Mouse (Mus musculus): ENCODE measurements around the gene Olfr1410.
A peak's percentile ranks its signal among the peaks of the same experiment; 100 is the strongest.

The Olfr1410 gene

DNA sequence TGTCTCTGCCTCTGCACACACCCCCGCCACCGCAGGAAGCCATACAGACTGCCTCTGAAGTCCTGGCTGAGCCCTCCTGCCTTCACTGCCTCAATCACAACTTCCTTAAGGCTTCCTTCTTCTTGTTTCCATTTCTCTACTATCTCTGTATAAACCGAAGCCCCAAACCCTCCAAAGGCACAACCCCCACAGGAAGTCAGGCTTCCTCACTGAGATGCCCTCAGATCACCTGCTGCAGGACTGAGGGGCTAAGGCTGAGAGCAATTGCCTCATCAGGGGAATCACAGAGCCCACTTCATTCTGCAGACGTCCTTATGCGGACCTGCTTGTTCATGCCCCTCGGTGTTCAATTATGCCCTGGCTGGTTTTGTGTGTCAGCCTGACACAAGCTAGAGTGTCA is 34.8 kb downstream of the Olfr1410 start:
- no peak for DNase-seq (ENCODE audit: low spot score in 2 of 2)

DNA sequence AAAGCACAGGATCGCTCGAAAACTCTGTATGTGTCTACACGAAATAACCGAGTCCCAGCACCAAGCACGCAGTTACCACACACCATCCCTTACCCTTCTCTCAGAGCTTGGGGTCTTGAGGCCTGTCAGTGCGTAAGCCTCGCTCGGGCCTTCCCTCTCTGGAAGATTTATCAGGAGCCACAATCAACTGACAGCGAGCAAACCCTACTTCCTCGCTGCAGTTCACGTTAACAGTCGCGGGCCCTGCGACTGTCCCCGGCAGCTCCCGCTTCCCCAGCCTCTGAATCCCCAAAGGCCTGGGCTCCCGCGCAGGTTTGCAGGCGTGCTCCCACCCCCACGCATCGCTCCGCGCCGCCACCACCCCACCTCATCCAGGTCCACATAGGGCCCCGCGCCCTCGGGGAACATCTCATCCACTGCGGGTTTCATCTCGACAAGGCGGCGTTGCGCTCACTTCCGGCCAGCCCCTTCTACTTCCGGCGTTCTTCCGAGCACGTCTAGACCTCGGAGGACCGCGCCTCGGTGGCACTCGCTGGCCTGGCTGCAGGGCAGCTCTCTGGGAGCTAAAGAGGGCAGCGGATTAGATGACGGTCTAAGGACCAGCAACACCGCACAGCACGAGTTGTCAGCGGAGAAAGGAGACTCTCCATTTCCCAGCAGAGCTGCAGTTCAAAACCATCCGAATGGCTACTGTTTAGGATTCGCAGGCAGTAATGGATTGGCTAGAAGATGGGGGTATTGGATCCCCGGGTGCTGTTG is 36.1 kb downstream of the Olfr1410 start, which contains the start of gene Cops9:
Gene Cops9 (minus strand): TSS at position 472 of the 759 bp plus-strand sequence.
- peak; percentile 83 to 84 for DNase-seq (ENCODE audit: low spot score in 2 of 2)

DNA sequence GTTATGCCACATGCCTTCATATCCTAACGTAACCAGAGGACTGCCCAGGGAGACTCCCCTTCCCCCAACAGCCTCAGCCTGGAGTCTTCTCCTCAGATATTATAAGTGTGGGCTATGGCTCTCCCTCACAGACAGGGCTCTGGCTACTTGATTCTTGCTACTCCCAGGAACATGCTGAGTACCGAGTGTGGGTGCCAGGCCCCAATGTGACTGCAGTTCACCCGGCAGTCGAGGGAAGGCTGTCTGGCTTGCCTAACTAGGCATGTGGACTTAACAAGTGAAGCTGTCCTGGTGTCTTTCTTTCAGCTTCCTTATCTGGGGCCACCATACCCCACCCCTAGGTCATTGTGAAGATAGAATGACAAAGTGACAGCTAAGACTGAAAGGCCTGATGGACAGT is 38.1 kb downstream of the Olfr1410 start:
- no peak for DNase-seq (ENCODE audit: low spot score in 2 of 2)

DNA sequence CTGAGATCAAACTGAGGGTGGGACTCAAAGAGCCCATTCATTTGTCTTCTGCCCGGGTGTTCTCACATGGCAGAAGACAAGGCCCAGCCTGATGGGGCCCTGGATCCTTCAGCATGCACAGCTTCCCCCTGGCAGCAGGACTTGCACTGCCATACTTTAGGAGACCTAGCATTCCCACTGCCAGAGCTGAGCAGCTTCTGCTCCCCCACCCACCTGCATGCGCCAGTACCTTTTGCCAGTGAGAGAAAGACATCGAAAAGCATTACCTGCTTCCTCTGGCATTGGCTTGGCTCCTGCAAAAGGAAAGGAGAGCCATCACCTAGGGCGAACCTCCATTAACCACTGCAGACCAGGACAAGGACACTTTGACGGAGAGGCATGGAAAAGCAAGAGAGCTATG is 39.3 kb downstream of the Olfr1410 start:
- DNase-seq (ENCODE audit: low spot score in 2 of 2): no peak

DNA sequence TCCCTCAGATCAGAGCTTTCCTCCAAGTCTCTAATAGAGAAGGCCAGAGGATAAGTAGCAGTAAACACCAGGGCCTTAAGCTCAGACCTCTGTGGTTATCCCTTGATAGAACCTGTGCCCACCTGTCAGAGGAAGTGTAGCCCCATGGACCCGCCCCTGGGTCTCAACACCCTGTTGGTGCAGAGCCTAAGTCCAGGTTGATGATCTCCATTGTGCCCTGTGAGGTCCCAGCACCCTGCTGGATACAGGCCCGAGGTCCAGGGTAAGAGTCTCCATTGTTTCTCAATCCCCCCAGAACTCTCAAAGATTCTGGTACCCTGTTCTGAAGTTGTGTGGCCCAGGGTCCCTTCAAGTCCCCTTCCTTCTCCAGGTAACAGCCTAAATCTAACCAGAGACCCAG is 40.5 kb downstream of the Olfr1410 start:
- DNase-seq (ENCODE audit: low spot score in 2 of 2): no peak

DNA sequence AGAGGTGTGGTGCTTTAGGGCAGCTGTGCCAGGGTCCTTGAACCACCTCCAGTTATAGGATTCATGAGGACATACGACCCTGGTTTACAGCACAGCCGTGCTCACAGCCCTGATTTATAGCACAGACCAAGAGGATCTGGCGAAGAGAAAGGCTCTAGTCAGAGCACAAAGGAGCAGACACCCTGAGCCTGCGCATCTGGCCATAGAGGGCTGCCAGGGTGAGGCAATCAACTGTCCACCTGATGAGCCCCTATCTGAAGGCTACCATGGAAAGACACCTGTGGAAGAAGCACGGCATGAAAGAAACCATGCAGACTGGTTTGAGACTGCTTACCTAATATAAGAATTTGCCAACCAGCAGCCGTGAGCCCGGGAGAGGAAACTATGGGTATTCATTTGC is 41.0 kb downstream of the Olfr1410 start:
- DNase-seq (ENCODE audit: low spot score in 2 of 2): no peak

DNA sequence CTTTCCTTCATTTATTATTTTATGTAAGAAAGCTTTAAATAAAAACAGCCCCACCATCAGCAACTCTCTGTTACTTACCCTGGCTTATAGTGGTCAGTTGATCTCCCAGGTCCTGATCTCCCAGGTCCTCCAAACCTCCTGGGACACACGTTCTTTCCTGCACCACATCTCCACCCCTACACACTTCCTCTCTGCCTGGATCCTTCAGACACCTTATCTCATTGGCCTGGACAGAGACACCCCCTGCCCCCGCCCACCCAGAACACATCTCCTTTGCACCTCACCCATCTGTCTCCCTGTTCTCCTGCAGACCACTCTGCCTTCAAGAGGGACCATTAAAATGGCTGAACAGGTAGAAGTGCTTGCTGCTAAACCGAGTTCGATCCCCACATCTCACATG is 41.4 kb downstream of the Olfr1410 start:
- DNase-seq (ENCODE audit: low spot score in 2 of 2): no peak

DNA sequence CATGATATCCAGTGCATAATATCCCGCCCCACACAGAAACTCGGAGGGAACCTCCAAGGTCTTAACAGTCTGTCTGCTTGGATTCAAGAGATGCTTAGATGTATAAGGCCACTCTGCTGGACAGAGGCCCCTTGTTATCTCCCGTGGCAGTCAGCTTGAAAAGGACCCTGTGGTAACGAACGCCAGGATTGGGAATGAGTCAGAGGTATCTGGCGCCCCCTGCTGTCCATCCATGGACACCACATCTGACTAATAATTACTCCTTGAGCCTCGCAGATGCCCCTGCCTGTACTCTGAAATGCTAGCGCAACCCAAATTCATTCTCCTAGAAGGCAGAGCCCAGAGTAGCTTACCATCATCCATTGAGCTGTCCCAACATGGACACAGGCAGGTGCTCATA is 42.2 kb downstream of the Olfr1410 start:
- DNase-seq (ENCODE audit: low spot score in 2 of 2): peak in 1 of 2 experiments; percentile 35

DNA sequence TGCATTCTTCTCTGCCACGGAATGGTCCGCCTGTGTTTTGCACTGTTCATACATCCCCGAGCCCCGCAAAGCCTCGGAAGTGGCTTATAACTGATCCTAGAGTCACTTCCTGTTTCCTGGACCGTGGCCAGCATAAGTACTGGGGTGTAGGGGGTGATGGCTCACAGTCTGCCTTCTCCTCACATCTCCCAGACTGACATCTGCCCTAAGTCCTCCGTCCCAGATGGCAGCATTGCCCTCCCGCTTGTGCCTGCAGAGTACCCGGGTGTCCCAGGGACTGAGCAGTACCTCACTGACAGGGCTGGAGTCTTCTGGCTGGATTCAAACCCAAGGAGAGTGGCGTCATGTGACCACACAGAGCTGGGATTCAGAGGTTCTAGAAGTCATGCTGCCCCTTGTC is 42.6 kb downstream of the Olfr1410 start:
- DNase-seq (ENCODE audit: low spot score in 2 of 2): no peak

DNA sequence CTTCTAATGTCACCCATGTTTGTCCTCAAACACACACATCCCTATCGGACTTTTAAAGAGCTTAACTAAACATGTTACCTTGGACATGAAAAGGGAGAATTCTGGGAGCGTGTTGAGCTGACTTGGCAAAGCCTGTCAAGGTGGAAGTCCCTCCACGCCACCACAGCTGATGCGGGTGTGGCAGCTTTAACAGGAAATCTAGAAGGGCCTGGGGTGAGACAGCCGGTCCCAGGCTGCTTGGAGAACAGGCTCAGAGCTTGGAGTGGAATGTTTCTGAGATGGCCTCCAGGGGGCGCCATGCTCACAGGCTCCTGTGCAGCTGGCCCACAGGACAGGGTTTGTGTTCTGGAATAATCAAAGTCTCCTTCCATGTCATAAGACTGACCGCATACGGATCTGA is 43.1 kb downstream of the Olfr1410 start, which contains the start of gene Otos:
Gene Otos (minus strand): TSS at position 169 of the 400 bp plus-strand sequence.
- peak; percentile 31 to 38 for DNase-seq (ENCODE audit: low spot score in 2 of 2)

DNA sequence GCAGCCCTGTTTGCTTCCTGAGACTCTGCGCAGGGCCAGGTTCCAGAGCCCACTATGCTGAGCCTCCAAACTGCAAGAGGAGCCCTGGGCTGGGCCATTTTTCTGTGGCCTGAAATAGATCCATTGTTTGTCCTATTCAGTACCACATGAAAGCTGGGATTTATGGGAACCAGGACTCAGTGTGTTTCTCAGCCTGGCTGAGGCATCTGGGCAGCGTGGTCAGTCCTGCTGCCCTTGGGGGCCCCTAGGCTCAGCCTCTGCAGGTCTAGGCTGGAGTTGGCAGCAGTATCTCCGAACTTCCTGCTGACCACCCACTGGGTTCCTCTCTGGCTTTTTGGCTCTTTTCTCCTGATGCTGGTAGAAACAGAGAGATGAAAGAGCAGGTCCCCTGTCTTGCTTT is 45.9 kb downstream of the Olfr1410 start:
- no peak for DNase-seq (ENCODE audit: low spot score in 2 of 2)

DNA sequence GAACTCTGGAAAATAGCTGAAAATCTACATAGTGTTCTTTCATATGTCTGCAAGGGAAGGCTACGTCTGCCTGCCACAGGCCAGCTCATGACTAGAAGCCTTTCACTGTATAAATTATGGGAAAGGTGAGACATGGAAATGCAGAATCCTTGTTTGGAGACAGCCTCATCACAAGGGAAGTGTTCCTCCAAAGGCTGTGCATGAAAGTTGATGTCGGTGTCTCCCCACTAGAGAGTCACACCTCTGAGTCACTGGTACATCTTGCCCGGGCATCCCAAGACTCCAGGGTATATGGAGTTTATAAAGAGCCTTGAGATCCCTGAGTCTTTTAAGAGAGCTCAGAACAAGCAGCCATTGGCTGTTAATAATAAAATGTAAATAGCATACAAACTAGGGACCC is 47.6 kb downstream of the Olfr1410 start:
- no peak for DNase-seq (ENCODE audit: low spot score in 2 of 2)

DNA sequence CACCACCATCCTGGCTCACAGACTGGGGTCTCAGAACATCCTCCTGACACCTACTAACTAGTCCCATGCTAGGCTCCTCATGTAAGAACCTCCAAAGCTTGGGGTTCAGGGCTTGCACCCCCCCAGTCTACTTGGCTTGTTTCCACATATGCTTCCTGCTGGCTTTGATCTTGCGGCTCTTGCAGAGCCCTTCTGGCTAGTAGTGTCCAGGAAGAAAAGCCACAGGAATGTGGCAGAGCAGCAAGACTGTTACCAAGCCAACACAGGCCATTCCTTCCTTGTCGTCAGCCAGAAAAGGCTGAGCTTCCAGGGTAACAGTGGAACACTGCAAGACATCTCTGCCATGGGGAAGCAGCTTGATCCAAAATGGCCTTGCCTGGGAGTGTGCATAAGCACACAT is 49.1 kb downstream of the Olfr1410 start:
- DNase-seq (ENCODE audit: low spot score in 2 of 2): no peak

DNA sequence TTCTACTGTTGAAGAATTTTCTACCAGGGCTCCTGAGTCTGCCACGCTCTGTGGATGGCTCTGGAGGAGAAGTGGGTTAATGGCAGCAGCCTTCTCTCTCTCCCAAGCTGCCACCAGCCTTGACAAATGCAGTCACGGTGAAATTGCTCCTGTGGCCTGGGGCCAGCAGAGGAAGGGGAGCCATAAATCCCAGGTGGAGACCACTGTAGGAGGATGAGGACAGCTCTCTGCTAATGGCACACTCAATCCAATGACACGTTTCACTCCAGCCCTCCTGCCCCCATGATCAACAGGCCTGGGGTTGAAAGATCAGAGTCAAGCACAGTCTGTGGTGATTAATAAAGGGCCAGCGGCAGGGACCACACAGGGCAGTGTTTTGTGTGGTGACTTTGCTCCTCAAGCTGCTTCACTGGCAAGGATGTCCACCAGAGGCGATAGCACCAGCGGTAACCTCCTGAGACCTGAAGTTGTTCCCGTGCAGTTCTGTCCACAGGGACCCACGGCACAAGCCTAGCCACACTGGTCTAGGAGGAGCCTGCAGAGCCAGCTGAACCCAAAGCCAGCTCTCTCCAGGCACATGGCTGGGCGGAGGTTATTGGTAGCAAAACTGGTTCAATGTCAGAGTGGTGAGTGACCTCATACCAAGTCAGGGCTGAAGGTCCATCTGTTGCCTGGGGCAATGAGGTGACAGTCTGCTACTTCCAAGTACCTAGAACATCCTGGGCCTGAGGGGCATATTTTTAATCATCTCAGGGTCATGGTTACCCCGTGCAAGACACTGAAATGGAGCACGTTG is 51.6 kb downstream of the Olfr1410 start:
- DNase-seq (ENCODE audit: low spot score in 2 of 2): no peak

DNA sequence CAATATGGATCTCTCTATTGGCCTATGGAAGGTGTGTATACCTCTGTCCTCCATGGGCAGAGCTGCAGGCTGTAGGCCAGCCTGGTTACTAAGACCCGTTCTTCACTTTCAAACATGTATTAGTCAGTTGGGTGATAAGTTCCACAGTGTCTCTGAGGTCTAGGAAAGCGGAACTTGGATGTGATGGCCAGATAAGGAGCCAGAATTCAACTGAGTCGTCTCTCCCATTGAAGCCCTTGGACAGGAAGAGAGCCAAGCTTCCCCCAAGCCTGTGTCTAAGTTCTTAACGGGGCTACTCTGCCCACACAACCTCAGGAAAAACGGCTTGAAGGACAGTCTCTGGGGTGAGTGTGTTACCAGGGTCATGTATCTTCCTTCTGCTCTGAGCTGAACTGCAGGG is 53.8 kb downstream of the Olfr1410 start:
- no peak for DNase-seq (ENCODE audit: low spot score in 2 of 2)

All from spleen, postnatal 36 days (tissue).